Mouse (Mus musculus): ENCODE measurements around the gene Akirin2. TPM values are rescaled to one million over a fixed set of nuclear protein-coding genes. Genes with fewer than 3 reads are reported as not detected.
A peak's percentile ranks its signal among the peaks of the same experiment; 100 is the strongest.

Gene Akirin2
- 72.4 and 77.2 TPM in 2 replicates for polyA plus RNA-seq (2014; fragmentation: Nextera tagmentation; extraction: Ambion mirVana)

- H3K36me3 ChIP-seq (ENCODE audit: control insufficient read depth, insufficient read depth, low read length), result peaks cover 4% of the 10 kb centered on the region; the same call in 1 of the 2 replicates
- no peaks in the 10 kb centered on the region for H3K9me3 ChIP-seq (ENCODE audit: control insufficient read depth, low read length)
- H3K4me1 ChIP-seq (ENCODE audit: control insufficient read depth, insufficient read depth, low read length), result peaks cover 9% of the 10 kb centered on the region
- H3K27ac ChIP-seq (ENCODE audit: low read depth, low read length), result peak within 1 kb of the TSS; percentile 94
- ATAC-seq (ENCODE audit: low FRiP score, low TSS enrichment), result peak; percentile 58; the same call in 1 of the 2 replicates
- peak within 1 kb of the TSS; percentile 57 for H3K4me2 ChIP-seq (replicated peaks; ENCODE audit: low read depth, low read length)
- 0% methylated on average over 33 of the region's 53 CpGs for WGBS
- H3K27me3 ChIP-seq (ENCODE audit: control insufficient read depth, insufficient read depth, low read length), result no peaks in the 10 kb centered on the region
- peak within 1 kb of the TSS; percentile 99 for H3K9ac ChIP-seq (ENCODE audit: low read depth, low read length)
- peak within 1 kb of the TSS; percentile 98 for H3K4me3 ChIP-seq (ENCODE audit: low read length)
These were observed at the start of gene Akirin2 for GRCm38 (mm10) chr4:34550748-34551097. Gene Akirin2, plus strand, starts transcription at chr4:34550937.

- no peaks in the 10 kb centered on the region for H3K4me1 ChIP-seq (ENCODE audit: control insufficient read depth, insufficient read depth, low read length)
- 86% methylated on average over 3 of the region's 3 CpGs for WGBS
- H3K27ac ChIP-seq (ENCODE audit: low read depth, low read length), result no peak overlapping the region
- no peaks in the 10 kb centered on the region for H3K27me3 ChIP-seq (ENCODE audit: control insufficient read depth, insufficient read depth, low read length)
- H3K9ac ChIP-seq (ENCODE audit: low read depth, low read length), result no peak overlapping the region
- H3K36me3 ChIP-seq (ENCODE audit: control insufficient read depth, insufficient read depth, low read length), result no peaks in the 10 kb centered on the region
- H3K9me3 ChIP-seq (ENCODE audit: control insufficient read depth, low read length), result 0 out of 2 replicates have a peak, but pooled peaks cover 3% of the 10 kb centered on the region
- no peak for ATAC-seq (ENCODE audit: low FRiP score, low TSS enrichment)
- H3K4me3 ChIP-seq (ENCODE audit: low read length), result no peak overlapping the region
- no peak overlapping the region for H3K4me2 ChIP-seq (replicated peaks; ENCODE audit: low read depth, low read length)
These were observed 40.4 kb upstream of the Akirin2 start for GRCm38 (mm10) chr4:34510305-34510704.

- Histone ChIP-seq H3K9me3 (ENCODE audit: control insufficient read depth, low read length) (no peaks in the 10 kb centered on the region), H3K9ac (ENCODE audit: low read depth, low read length) (no peak overlapping the region), H3K4me3 (ENCODE audit: low read length) (no peak overlapping the region), H3K36me3 (ENCODE audit: control insufficient read depth, insufficient read depth, low read length) (no peaks in the 10 kb centered on the region), H3K27me3 (ENCODE audit: control insufficient read depth, insufficient read depth, low read length) (no peaks in the 10 kb centered on the region), H3K4me1 (ENCODE audit: control insufficient read depth, insufficient read depth, low read length) (no peaks in the 10 kb centered on the region), H3K27ac (ENCODE audit: low read depth, low read length) (no peak overlapping the region), H3K4me2 (replicated peaks; ENCODE audit: low read depth, low read length) (no peak overlapping the region)
- WGBS, result 79% methylated on average over 3 of the region's 3 CpGs
- no peak for ATAC-seq (ENCODE audit: low FRiP score, low TSS enrichment)
These were observed 27.9 kb upstream of the Akirin2 start for GRCm38 (mm10) chr4:34522846-34523245.

- Histone ChIP-seq H3K4me2 (replicated peaks; ENCODE audit: low read depth, low read length) (no peak overlapping the region), H3K27ac (ENCODE audit: low read depth, low read length) (no peak overlapping the region), H3K4me3 (ENCODE audit: low read length) (no peak overlapping the region), H3K9ac (ENCODE audit: low read depth, low read length) (no peak overlapping the region), H3K9me3 (ENCODE audit: control insufficient read depth, low read length) (no peaks in the 10 kb centered on the region), H3K4me1 (ENCODE audit: control insufficient read depth, insufficient read depth, low read length) (no peaks in the 10 kb centered on the region), H3K27me3 (ENCODE audit: control insufficient read depth, insufficient read depth, low read length) (no peaks in the 10 kb centered on the region), H3K36me3 (ENCODE audit: control insufficient read depth, insufficient read depth, low read length) (no peaks in the 10 kb centered on the region)
- ATAC-seq (ENCODE audit: low FRiP score, low TSS enrichment), result no peak
- 87% methylated on average over 4 of the region's 4 CpGs for WGBS
These were observed 27.2 kb upstream of the Akirin2 start for GRCm38 (mm10) chr4:34523586-34523985.

GRCm38 (mm10) chr4:34526771-34527170 is 24.0 kb upstream of the Akirin2 start:
- 80% methylated on average over 3 of the region's 3 CpGs for WGBS

GRCm38 (mm10) chr4:34528430-34529100 is 22.2 kb upstream of the Akirin2 start:
- Histone ChIP-seq H3K27ac (ENCODE audit: low read depth, low read length) (no peak overlapping the region), H3K4me1 (ENCODE audit: control insufficient read depth, insufficient read depth, low read length) (no peaks in the 10 kb centered on the region), H3K27me3 (ENCODE audit: control insufficient read depth, insufficient read depth, low read length) (no peaks in the 10 kb centered on the region), H3K9me3 (ENCODE audit: control insufficient read depth, low read length) (no peaks in the 10 kb centered on the region), H3K36me3 (ENCODE audit: control insufficient read depth, insufficient read depth, low read length) (no peaks in the 10 kb centered on the region), H3K4me2 (replicated peaks; ENCODE audit: low read depth, low read length) (no peak overlapping the region), H3K9ac (ENCODE audit: low read depth, low read length) (no peak overlapping the region), H3K4me3 (ENCODE audit: low read length) (no peak overlapping the region)
- 95% methylated on average over 1 of the region's 1 CpGs for WGBS
- no peak for ATAC-seq (ENCODE audit: low FRiP score, low TSS enrichment)

More at GRCm38 (mm10) chr4:34526771-34527170, 24.0 kb upstream of the Akirin2 start:
- H3K9me3 ChIP-seq (ENCODE audit: control insufficient read depth, low read length), result no peaks in the 10 kb centered on the region
- no peak overlapping the region for H3K9ac ChIP-seq (ENCODE audit: low read depth, low read length)
- H3K27me3 ChIP-seq (ENCODE audit: control insufficient read depth, insufficient read depth, low read length), result no peaks in the 10 kb centered on the region
- H3K4me3 ChIP-seq (ENCODE audit: low read length), result no peak overlapping the region
- H3K27ac ChIP-seq (ENCODE audit: low read depth, low read length), result no peak overlapping the region
- ATAC-seq (ENCODE audit: low FRiP score, low TSS enrichment), result no peak
- no peaks in the 10 kb centered on the region for H3K4me1 ChIP-seq (ENCODE audit: control insufficient read depth, insufficient read depth, low read length)
- H3K36me3 ChIP-seq (ENCODE audit: control insufficient read depth, insufficient read depth, low read length), result no peaks in the 10 kb centered on the region
- no peak overlapping the region for H3K4me2 ChIP-seq (replicated peaks; ENCODE audit: low read depth, low read length)

GRCm38 (mm10) chr4:34529379-34529778 is 21.4 kb upstream of the Akirin2 start:
- Histone ChIP-seq H3K4me3 (ENCODE audit: low read length) (no peak overlapping the region), H3K9ac (ENCODE audit: low read depth, low read length) (no peak overlapping the region), H3K36me3 (ENCODE audit: control insufficient read depth, insufficient read depth, low read length) (no peaks in the 10 kb centered on the region), H3K4me1 (ENCODE audit: control insufficient read depth, insufficient read depth, low read length) (no peaks in the 10 kb centered on the region), H3K9me3 (ENCODE audit: control insufficient read depth, low read length) (no peaks in the 10 kb centered on the region), H3K27ac (ENCODE audit: low read depth, low read length) (no peak overlapping the region), H3K4me2 (replicated peaks; ENCODE audit: low read depth, low read length) (no peak overlapping the region), H3K27me3 (ENCODE audit: control insufficient read depth, insufficient read depth, low read length) (no peaks in the 10 kb centered on the region)
- no peak for ATAC-seq (ENCODE audit: low FRiP score, low TSS enrichment)
- 51% methylated on average over 4 of the region's 4 CpGs for WGBS

GRCm38 (mm10) chr4:34529941-34530340 is 20.8 kb upstream of the Akirin2 start:
- ATAC-seq (ENCODE audit: low FRiP score, low TSS enrichment), result no peak
- Histone ChIP-seq H3K9me3 (ENCODE audit: control insufficient read depth, low read length) (no peaks in the 10 kb centered on the region), H3K27ac (ENCODE audit: low read depth, low read length) (no peak overlapping the region), H3K4me3 (ENCODE audit: low read length) (no peak overlapping the region), H3K4me1 (ENCODE audit: control insufficient read depth, insufficient read depth, low read length) (no peaks in the 10 kb centered on the region), H3K27me3 (ENCODE audit: control insufficient read depth, insufficient read depth, low read length) (no peaks in the 10 kb centered on the region), H3K36me3 (ENCODE audit: control insufficient read depth, insufficient read depth, low read length) (no peaks in the 10 kb centered on the region), H3K4me2 (replicated peaks; ENCODE audit: low read depth, low read length) (no peak overlapping the region), H3K9ac (ENCODE audit: low read depth, low read length) (no peak overlapping the region)
- 87% methylated on average over 6 of the region's 6 CpGs for WGBS

GRCm38 (mm10) chr4:34549981-34550747 is 573 bp upstream of the Akirin2 start:
- WGBS, result 2% methylated on average over 38 of the region's 38 CpGs
- peak overlapping the region; percentile 57 for H3K4me2 ChIP-seq (replicated peaks; ENCODE audit: low read depth, low read length)
- ATAC-seq (ENCODE audit: low FRiP score, low TSS enrichment), result peak; percentile 90
- no peaks in the 10 kb centered on the region for H3K9me3 ChIP-seq (ENCODE audit: control insufficient read depth, low read length)
- peak overlapping the region; percentile 94 for H3K27ac ChIP-seq (ENCODE audit: low read depth, low read length)
- H3K9ac ChIP-seq (ENCODE audit: low read depth, low read length), result peak overlapping the region; percentile 99
- peaks cover 8% of the 10 kb centered on the region for H3K4me1 ChIP-seq (ENCODE audit: control insufficient read depth, insufficient read depth, low read length)
- no peaks in the 10 kb centered on the region for H3K27me3 ChIP-seq (ENCODE audit: control insufficient read depth, insufficient read depth, low read length)
- H3K4me3 ChIP-seq (ENCODE audit: low read length), result peak overlapping the region; percentile 98
- no peaks in the 10 kb centered on the region for H3K36me3 ChIP-seq (ENCODE audit: control insufficient read depth, insufficient read depth, low read length)

All from kidney, embryonic 14.5 days (tissue).